Mouse (Mus musculus) lung, adult 18-20 months (tissue): ENCODE measurements at regions not wholly inside any gene's neighbourhood (a gene's known extent, or its start where the extent isn't known, plus 50 kb on each side); places are given as distances from the start of the nearest gene placed in this dataset.

Experiments
- DNase-seq, 2 experiments: peaks; one replicate each; pipeline ENCODE4 v3.0.0; 2022; ENCODE audit warnings: mixed read lengths in 2 of 2

DNA sequence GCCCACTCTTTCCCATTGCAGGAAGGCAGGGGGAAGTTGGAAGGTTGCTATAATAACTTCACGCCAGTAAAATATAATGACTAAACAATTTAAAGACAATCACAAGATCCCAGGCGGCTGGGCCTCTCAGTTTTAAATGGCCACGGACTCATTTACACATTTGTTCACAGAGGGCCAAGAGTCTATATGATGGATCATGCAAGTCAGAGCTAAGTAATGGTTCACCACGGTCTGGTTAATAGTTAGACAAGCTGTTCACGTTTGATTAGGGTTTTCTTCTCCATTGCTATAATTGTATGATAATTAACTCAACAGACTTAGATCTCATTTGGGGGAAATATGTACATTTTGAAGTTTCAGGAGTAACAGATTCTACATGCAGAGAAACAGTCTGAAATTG lies 170.0 kb downstream of the Ppargc1a start:
- DNase-seq, result no peak

DNA sequence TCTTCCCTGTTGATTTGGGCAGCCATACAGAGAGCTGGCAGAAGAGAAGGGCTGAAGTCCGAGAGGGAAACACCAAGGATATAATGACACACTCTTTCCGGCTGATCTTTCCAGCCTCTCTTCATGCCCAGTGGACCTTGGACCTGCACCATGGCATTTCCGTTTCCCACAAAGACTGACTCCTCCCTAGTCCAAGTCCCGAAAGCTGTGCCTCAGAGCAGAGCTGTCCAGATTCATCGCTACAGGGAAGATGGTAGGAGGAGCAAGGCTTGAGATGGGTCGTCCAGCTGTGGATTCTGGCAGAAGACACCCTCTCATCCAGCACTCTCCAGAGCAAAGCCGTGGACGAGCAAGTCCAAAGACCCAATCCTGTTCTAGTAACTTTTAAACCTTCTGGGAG lies 176.2 kb downstream of the Ppargc1a start:
- DNase-seq, result no peak

DNA sequence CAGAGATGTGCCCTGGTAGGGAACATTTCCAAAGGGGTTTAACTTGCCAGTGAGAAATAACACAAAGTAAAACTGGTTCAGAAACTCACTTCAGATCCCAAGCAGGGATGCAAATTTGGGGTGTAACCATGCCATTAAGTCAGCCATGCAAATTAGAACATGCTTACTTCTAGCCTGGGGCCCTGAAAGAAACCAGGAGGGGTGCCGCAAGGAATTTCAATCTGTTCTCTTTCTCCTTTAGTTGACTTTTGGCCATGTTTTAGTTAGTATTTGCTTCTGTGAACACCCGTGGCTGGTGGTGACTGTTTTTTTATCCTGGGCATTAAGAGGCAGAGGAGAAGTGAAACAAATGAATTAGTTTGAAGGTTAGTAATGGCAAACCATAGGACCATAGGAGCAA lies 179.8 kb downstream of the Ppargc1a start:
- DNase-seq, result no peak

DNA sequence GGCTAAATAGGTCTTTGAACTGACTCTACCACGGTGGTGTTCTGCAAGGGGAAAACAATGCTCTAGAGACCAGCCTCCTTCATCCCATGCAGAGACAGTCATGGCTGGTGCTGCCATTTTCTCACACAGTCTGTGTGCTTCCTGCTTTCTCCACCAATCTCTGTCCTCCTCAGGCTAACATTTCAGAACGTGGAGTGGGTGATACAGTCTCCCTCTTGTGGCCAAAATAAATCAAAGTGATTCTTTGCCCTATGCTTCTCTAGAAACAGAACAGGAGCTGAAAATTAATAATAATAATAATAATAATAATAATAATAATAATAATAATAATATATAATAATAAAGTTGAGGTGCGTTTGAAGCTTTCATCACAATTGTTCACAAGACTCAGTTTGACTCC lies 181.1 kb downstream of the Ppargc1a start:
- no peak for DNase-seq

DNA sequence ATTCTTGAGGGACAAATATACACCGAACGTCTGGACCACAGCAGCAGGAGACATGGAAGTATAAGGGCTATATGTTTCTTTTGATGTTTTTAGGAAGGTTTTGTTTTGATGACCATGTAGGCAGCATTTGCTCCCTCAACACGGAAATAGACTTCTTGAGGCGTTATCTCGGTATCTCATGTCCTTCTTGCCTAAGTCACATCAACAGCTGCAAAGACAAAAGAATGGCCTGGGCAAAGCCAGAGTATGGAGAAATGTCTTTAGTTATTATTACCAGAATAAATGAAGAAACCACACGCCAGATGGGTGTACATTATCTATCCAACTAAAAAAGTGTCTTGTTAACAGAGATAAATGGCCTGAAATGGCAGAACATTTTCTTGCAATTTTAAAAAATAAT lies 183.2 kb downstream of the Ppargc1a start:
- DNase-seq, result no peak

DNA sequence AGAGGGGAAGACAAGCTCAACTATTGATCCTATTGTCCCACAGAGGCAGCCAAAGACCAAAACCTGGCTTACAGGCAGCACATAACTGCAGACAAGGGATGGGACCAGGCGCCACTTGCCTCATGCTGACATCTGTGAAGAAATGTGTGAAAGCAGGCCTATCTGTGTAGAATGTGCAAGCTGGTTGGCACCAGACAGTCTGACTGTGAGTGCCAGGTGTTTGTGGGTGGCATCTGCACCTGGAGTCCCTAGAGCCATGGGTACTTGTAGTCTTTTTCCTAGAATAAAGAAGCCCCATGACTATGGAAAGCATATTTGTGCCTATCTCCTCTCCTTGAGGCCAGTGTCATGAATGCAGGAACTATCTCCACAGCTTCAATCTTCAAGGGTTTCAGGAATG lies 208.4 kb downstream of the Ppargc1a start:
- no peak for DNase-seq

DNA sequence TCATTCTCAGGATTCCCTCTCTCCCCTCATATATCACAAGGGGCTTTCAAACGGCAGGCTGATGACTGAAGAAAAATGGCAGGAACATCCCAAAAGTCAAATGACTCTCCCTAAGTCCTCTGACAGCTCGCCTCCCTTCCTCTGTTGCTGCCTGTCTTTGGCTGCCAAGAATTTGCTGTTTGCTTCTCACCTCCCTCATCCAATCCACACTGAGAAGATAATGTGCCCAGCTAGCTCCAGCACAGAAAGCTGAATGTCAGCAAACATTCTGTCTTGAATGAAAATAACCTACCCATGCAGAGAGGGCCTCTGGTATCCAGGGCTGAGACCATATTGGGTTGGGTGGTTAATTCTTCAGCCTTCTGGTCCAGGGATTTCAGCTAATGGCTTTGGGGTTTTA lies 219.3 kb downstream of the Ppargc1a start:
- no peak for DNase-seq

DNA sequence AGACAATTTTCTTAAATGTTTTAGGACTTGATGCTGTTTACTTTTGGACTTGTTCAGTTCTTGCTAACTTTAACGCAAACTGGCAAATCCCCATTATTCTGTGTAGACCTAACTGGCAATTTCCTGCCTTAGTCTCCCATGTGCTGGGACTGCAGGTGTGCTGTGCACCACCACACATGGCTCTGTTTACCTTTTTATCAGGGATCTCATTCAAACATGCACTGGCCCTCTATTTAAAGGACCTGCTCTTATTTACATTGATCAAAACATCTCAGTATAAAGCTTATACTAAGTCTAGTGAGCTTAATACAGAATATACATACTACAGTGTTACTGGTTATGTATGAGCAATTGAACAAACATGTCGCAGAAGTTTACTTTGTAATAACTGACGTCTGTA lies 238.4 kb downstream of the Ppargc1a start:
- DNase-seq, result no peak

DNA sequence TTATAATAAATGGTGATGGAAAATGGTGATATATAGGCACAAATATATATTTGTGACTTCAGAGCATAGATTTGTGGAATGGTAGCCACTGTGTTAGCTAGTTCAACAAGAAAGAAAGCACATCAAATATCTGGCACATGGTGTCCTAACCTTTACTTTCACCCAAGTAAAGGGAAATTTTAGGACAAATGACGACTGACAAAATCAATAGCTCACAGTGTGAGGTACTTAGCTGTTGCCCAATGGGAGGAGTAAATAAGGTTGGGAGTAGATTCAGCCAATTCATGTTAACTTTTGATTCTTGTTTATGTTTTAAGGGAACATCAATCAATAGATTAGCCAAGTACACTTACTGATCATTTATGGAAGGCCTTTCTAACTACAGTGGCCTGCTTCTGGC lies 278.3 kb downstream of the Ppargc1a start:
- DNase-seq, result no peak

DNA sequence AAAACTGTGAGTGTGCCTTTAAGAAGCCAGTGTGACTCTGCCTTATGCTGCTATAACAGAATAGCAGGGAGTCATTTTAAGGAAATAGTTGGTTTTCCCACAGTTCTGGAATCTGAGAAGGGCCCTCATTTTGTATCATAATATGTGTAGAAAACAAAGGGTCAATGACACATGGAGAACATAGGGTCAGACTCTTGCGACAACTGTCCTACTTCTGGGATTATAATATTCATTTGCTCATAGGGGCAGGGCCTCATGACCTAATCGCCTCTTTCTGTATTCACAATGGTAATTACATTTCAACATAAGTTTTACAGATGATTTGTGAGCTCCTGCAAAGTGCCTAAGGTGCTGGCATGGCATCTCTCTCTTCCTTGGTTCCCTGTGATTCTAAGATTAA lies 279.3 kb downstream of the Ppargc1a start:
- no peak for DNase-seq

DNA sequence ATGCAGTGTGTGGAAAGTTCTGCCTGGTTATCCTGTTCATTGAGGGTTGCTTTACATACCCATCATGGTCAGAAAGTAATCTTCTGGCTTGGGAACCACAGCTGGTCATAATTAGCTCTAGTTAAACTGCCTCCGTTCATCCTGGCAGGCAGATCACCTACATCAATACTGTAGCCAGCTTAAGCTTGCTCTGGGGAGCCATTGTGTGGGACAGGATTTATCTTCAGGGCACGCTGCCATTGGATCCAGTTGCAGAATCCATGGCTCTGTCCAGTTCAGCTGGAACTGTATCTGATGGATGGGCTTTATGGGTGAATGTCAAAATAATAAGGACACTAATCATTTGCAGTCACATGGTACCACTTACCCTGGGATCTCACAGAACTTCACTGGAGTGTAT lies 326.4 kb downstream of the Ppargc1a start:
- no peak for DNase-seq

DNA sequence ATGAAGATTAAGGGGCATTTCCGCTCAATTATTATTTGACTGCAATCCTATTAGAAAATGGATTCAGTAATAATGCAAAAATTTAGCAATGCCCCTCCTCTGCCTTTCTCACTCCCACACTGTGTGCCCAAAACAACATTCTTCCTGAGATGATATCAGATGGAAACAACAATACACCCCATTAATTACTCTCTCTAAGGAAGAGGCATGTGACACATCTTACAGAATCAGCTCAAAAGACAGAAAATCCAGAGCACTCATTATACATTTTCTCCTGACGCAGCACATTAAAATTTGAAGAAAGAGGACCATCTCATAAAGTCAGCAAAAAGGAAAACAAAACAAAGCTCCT lies 333.5 kb downstream of the Ppargc1a start:
- DNase-seq, result no peak

DNA sequence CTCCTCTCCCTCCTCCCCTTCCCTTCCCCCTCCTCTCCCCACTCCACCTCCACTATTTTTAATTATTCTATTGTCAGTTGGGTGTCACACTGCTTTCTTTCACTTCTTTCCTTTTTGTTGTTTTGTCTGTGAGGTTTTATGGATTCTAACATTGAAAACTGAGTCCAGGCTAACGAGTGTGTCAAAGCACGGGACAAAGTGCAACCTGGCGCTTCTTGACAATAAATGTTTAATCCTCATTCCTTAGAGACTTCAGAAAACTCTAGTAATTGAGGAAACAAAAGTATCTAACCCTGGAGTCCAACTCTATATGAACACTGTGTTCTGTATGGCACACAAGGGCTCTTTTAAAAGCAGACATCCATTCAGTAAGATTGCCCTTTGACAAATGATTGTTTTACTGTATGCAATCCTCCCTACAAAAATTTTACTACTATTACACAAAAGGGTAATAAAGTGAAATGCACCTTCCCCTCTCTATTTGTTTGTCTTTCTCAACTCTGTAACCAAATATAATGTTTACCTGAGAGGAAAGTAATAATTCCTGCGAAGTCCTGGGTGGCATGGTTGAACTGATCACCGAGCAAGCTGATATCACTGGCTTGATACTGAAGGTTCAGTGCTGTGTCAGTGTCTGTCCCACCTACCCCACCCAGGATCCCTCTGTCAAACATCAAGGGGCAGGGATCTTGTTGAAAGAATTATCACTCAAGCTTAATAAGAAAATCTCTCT lies 334.1 kb downstream of the Ppargc1a start:
- DNase-seq, result no peak

DNA sequence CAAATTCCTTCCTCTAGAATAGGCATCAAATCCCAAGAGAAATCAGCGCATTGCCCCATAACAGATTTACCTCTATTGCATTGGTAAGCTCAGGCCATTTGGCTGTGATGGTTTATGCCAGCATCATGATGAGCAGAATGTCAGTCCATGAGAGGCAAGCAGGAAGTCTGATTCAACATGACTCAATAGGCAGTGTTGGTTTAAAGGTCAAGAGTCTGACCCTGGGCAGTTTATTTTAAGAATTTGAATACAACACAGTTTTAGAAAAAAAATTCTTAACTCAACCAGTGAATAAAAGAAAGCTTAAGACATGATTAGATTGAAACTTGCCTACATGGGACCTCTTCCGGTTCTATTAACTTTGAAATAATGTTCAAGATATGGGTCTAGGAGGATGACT lies 337.7 kb downstream of the Ppargc1a start:
- no peak for DNase-seq

DNA sequence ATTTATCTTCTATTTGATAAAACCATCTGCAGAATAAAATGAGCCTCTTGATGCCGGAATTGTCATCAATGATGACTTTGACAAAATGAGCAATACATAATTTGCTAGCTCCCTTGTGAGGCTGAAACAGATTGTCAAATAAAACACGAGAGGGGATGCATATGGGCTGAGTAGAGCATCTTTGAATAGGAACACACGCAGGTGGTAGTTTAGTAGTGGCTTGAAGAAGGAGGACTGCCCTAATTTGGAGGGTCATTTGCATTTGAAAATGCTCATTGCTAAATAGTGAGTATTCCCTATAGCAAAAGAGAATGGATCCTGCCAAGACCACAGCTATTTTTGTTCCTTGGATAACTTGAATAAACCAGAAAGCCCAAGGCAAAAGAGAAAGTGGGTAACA lies 339.5 kb downstream of the Ppargc1a start:
- DNase-seq, result no peak

DNA sequence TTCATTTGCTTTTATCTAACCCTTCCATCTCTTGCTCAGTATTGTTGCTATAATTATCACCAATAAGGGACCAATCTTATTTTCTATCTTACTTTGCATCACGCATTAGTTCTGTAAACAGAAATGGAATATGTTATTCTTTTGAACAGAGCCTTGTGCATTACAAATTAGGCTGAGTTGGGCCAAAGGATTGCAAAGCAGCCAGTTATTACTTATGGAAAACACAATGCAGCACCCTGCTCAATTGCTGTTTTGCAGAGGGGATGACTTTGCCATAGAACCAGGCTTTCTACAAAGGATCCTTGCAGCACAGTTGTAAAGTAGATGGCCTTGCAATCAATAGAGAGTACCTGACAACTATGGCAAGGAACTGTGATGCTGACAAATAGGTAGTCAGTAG lies 364.3 kb downstream of the Ppargc1a start:
- DNase-seq, result no peak

DNA sequence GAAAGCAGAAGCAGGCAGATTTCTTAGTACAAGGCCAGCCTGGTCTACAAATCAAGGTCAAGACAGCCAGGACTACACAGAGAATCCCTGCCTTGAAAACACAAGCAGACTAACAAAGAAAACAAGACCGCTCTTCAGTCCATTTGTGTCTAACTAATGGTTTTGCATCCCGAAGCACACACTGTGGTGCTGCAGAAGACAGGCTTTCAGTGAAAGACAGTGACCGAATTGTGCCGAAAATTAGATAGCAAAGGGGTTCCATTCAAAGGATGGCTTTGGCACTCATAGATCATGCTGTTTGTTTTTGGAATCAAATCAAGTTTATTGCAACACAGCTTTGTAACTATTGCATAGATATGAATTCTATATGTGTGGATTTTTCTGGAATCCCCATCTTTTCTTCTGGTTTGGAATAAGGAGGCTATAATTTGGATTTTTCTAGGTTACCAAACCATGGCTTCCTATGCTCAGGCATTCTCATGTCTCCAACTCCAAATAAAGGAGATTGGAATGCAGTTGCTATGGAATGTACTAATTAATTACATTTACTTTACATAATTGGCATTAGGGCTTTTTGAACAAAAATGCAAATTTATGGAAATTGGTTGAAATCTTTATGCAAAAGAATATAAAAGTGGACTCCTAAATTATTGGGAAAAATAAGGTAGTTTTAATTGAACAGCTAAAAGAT lies 364.9 kb downstream of the Ppargc1a start:
- DNase-seq, result no peak

DNA sequence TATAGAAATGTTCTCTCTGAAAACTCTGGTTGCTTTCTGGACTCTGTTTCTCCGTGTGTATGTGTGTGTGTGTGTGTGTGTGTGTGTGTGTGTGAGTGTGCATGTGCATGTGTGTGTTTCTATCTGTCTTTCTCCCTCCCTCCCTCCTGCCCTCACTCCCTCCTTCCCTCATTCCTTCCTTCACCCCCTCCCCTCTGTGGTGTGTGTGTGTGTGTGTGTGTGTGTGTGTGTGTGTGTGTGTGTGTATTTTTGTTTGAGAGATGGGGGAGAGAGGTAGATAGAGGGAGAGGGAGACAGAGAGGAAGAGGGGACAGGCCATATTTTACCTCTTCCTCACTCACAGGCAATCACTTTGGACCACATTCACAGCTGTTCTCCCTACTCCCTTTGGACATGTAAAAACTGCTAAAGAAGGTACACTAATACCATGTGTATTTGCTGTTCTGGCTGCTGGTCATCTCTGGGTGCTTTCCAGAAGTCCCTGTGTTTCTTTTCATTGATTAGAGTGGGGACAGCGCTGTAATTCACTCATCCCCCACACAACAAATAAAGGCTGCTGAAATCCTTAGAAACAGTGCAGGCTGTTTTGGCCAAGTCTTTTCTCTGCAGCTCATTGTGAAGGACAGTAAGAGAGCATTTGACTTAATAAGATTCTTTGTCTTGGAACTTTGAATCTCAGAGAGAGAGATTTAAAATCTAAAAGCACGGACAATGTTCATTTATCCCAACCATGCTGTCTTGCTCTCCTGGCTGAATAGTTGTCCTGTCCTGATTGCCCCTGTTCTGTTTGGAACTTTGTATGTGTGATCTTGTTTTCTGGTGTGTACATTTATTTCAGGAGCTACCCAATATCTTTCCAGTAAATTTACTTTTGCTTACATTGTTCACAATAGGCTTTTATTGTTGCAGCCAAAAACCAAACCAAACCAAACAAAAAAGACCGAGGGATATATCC lies 370.9 kb downstream of the Ppargc1a start:
- DNase-seq, result no peak

DNA sequence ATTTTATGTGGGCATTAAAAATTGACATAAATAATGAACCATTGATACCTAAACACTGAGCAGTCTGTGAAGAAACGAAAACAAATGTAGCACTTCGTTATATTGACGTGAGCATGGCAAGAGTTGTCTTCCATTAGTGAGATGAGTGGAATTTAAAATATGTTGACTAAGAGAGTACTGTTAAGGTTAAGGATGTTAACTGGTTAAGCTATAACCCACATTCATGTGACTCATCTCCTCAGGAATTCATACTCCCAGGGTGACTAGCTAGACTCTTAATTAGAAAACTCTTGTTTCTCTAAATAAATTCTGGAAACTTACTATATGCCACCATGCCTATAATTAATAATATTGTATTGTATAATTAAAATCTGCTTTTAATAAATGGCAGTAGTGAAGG lies 376.9 kb downstream of the Ppargc1a start:
- DNase-seq, result no peak

DNA sequence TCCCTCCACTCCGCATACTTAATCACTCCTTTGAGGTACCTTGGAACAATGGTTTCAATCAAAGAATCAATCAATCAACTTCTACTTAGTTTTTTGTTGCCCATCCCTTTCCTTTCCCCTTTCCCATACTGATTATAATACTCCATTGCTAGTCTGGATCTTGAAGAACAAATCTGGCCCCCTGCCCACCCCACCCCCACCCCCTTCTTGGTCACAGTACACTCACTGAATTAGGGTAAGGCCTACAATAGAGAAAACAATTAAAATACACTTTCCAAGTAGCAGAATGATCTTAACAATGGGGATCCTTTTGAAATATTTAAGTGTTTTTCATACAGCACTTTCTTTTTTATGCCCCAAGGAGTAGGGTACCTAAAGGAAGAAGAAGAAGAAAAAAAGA lies 397.7 kb downstream of the Ppargc1a start:
- DNase-seq, result no peak

DNA sequence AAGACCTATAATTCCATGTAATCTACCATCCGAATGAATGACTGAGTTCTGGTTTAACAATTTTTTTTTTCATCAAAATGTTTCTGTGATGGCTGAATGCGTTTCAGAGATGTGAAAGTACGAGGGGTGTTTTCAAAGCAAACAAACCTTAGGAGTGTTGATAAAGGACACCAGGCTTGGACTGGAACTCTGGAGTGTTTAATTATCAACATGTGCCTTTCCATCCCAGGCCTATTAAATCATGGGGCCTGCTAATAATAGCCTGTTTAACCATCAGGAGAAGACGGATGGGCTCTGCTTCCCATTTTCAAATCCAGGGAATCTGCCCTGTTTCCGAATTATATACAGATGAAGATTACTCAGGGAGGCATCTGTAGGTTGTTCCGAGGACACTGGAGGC lies 399.3 kb downstream of the Ppargc1a start:
- no peak for DNase-seq

DNA sequence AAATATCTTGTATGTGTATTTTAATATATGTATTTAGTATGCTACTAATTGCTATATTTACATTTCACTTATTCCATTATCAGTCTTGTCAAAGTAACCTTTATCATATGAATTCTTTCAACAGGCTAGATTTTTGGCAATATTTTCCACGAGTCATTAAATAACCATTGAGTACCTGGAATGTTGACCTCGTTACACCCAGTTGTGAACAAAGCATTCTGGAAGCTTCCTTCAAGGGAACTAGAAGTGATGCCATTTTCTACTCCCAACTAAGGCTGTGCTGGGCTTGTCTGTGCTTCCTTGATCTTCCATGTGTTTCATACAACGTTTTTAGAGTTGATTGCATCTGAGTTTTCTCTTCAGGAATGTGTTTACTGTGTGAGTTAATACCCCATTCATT lies 410.6 kb downstream of the Ppargc1a start:
- no peak for DNase-seq

DNA sequence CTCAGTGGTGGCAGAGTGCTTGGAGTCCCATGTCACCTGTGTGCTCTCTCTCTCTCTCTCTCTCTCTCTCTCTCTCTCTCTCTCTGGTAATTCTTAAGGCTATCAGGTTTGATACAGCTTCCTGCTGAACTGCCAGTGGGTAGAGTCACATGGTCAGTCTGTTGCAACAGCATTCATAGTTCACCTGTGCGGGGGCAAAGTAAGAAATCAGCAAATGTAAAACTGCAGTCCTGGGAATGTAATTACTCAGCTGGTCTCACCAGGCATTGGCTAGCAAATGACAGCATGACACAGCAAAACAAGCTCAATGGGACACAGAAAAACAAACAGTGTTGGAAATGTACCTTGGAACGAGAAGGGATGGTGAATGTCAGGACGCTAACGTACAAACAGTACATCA lies 422.7 kb downstream of the Ppargc1a start:
- no peak for DNase-seq

DNA sequence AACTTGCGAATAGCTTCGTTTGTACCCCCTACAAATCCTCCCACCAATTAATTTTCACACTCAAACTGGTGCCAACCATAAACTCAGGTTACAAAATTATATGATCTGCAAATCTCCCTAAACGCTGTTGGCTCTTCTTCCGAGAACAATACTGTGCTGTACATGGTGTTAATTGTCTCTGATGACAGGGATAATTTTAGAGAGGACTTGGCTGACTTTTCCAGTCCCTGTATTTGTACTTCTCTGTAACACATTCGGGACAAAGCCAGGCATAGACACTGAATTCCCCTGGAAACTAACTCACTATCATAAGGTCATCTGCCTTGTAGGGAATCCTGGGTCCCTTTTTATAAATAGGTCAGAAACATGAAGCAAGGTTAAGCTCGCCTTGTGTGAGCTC lies 442.4 kb downstream of the Ppargc1a start:
- DNase-seq, result no peak
